Mouse (Mus musculus) ovary, postnatal 10 days (tissue): ENCODE measurements around the gene Ppp1r18.

ENCODE experiments used
- DNase-seq: peaks from one replicate; pipeline ENCODE4 v3.0.0; 2022; ENCODE audit warnings: low spot score

The Ppp1r18 gene

GRCm38 (mm10) chr17:35865481-35866280, at the start of gene Ppp1r18:
Gene Ppp1r18, plus strand, starts transcription at chr17:35865593.
- DNase-seq: peak; percentile 57

GRCm38 (mm10) chr17:35815836-35816235, 49.6 kb upstream of the Ppp1r18 start:
- no peak for DNase-seq

- no peak for DNase-seq
Observed at GRCm38 (mm10) chr17:35816686-35817085, 48.7 kb upstream of the Ppp1r18 start.

DNA sequence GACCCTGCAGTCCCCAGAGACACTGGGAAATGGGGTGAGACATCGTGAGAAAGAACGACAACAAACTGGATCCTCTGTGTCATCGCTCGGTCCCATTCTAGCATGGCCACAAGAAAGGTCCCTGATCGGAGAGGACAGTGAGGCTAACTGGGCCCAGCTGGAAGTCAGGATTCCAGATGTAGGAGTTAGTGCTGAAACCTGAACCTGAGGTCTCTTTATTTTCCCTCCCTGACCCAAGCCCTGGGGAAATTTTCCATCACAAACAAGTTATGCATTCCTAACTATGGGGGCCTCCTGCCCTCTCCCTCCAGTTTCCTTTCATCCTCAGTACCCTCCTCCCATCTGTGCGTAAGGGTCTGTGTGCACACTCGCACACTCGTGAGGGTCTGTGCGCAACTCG, 48.2 kb upstream of the Ppp1r18 start:
- no peak for DNase-seq

DNA sequence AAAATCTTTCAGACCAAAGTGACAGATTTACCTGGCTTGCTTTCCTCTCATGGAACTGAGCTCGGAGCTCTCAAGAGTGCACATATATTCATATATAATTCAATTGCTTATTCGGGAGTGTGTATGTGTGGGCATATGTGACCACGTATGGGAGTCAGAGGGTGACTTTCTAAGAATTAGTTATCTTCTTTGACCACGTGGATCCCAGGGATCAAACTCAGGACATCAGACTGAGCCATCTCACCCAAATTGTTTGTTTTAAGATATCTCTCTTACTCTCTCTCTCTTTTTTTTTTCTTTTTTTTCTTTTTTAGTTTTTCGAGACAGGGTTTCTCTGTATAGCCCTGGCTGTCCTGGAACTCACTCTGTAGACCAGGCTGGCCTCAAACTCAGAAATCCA, 45.3 kb upstream of the Ppp1r18 start:
- no peak for DNase-seq

GRCm38 (mm10) chr17:35821439-35822430, 43.7 kb upstream of the Ppp1r18 start, which contains the start of gene Ier3:
Gene Ier3, plus strand, starts transcription at chr17:35821684.
- DNase-seq: peak; percentile 70

GRCm38 (mm10) chr17:35822564-35822963, 42.8 kb upstream of the Ppp1r18 start:
- DNase-seq: no peak

DNA sequence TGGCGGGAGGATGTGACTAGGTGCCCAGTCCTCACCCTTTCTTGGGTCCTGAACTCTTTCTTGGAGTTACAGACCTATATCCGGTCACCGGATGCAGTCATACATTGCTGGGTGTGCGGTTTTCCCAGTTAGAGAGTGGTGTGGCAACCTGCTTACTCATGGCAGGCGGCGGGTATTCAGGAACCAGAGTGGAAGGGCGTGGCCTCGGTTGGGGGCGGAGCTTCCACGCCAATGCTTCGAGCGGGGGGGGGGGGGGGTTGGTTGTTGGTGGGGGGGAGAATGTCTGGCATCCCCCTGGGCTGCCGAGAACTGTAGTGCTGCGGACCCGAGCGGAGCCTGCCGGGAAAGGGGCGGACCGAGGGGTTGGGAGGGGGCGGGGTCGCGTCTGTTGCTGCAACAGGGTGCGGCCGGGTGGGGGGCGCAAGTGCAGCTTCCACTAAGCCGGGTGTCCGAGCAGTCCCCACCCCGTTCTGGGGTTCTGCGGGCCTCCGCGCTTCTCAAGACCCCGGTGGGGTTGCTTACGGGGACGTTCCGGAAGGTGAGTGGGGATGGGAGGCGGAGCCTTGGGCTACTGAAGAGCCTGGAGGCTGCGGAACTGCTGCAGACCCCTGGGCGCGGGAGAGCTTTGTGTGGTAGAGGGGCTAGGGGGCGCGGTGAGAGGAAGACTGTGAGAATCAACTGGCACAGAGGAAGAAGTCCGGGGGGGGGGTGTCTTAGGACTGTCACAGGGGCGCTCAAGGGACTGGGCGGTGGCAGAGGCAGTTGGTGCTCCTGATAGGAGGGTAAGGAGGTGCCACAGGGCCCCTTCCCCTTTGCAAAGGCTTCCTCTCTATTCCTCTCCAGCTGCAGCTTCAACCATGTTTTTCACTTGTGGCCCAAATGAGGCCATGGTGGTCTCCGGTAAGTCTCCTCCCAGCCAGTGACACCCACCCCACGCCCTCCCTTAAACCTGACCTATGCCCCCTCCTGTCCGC, 42.1 kb upstream of the Ppp1r18 start, which contains the start of gene Flot1:
Gene Flot1 (plus strand): TSS at position 267 of the 974 bp plus-strand sequence.
- DNase-seq: peak; percentile 58

- no peak for DNase-seq
Observed at GRCm38 (mm10) chr17:35824402-35824801, 41.0 kb upstream of the Ppp1r18 start.

- DNase-seq: no peak
Observed at GRCm38 (mm10) chr17:35825109-35825850, 40.1 kb upstream of the Ppp1r18 start.

GRCm38 (mm10) chr17:35829737-35830136, 35.7 kb upstream of the Ppp1r18 start:
- no peak for DNase-seq

- no peak for DNase-seq
Observed at GRCm38 (mm10) chr17:35832400-35833238, 32.8 kb upstream of the Ppp1r18 start.

GRCm38 (mm10) chr17:35833239-35833751, 32.1 kb upstream of the Ppp1r18 start:
- DNase-seq: no peak

DNA sequence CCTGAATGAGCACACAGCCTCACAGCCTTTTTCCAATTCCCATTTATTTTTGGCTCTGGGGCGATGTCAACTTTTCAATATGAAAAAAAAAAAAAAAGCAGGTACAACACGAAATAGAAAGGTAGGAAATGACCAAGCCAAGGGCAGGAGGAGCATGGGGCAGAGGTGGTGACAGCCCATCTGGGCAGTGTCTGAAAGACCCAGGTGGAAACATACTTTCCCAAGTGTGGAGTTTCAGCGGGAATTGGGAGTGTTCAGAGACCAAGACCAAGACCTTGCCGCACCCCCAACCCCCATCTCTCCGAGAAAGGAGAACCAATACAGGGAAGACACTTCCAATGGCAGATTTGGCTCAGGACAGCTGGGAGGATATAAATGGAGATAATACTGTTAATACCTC, 31.5 kb upstream of the Ppp1r18 start:
- no peak for DNase-seq

DNA sequence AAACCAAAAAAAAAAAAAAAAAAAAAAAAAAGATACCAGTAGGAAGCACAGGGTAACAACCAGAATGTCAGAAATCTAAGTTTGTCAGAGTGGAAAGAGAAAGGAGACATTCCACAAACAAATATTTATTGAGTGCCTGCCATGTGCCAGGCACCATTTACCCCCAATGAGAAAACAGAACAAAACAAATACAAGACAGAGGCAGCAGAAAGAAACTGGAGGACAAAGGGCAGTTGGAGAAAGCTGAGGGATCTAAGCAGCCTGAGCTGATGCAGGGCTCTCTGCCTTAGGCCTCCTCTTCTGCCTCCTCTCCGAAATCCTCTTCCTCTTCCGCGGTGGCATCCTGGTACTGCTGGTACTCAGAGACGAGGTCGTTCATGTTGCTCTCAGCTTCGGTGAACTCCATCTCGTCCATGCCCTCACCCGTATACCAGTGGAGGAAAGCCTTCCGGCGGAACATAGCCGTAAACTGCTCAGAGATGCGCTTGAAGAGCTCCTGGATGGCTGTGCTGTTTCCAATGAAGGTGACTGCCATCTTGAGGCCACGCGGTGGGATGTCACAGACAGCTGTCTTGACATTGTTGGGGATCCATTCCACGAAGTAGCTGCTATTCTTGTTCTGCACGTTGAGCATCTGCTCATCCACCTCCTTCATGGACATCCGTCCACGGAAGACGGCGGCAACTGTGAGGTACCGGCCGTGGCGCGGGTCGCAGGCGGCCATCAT, 30.5 kb upstream of the Ppp1r18 start:
- DNase-seq: no peak

DNA sequence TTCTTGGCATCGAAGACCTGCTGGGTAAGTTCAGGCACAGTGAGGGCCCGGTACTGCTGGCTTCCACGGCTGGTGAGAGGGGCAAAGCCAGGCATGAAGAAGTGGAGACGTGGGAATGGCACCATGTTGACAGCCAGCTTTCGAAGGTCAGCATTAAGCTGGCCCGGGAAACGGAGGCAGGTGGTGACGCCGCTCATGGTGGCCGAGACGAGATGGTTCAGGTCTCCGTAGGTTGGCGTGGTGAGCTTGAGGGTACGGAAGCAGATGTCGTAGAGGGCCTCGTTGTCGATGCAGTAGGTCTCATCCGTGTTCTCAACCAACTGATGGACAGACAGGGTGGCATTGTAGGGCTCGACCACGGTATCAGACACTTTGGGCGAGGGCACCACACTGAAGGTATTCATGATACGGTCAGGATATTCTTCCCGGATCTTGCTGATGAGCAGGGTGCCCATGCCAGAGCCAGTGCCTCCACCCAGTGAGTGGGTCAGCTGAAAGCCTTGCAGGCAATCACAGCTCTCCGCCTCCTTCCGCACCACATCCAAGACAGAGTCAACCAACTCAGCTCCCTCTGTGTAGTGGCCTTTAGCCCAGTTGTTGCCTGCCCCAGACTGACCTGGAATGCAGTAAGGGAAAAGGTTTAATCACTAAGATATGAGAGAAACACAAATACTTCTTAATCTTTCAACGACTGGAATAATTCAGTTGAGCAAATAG, 29.8 kb upstream of the Ppp1r18 start:
- DNase-seq: no peak

GRCm38 (mm10) chr17:35836178-35836965, 29.0 kb upstream of the Ppp1r18 start:
- DNase-seq: no peak
